Mouse (Mus musculus): Measurements from ENCODE around the gene Tbx10. TPM values are rescaled to one million over a fixed set of nuclear protein-coding genes. Genes with fewer than 3 reads are reported as not detected.
"Not testable (repeated sequence)": the region's sequence is repeated elsewhere in the genome, so short reads cannot be mapped to it uniquely, and the experiment has no call there.

Gene Tbx10
- polyA plus RNA-seq, 1 experiment = 0.31 TPM

DNA sequence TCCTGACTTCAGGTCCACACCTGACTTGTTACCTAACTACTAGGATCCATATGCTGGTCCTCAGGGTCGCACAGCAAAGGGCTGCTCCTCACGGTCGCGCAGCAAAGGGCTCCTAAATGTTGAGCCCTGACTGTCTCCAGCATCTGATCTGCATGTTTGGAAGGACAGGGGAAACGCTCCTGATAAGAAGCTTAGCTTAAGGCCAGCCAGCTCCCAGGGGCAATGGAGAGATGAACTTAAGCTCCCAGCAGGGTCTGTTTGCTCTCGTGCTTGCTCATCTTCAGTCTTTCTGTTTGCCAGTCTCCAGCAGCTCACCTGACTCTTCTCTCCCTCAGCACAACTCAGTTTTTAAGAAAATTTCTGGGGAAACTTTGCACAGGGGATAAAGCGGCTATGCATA lies 40.1 kb downstream of the Tbx10 start:
- Histone ChIP-seq H3K36me3 (ENCODE audit: control insufficient read depth, insufficient read depth, low read length) (no peaks in the 10 kb centered on the region), H3K4me3 (ENCODE audit: insufficient read depth, low read depth, low read length) (no peak overlapping the region), H3K27ac (ENCODE audit: insufficient read depth, low read depth, low read length) (no peak overlapping the region), H3K4me1 (ENCODE audit: control insufficient read depth, insufficient read depth, low read length) (peaks cover 5% of the 10 kb centered on the region; the same call in 1 of the 2 replicates), H3K27me3 (replicated peaks; ENCODE audit: control insufficient read depth, insufficient read depth, low read length) (no peaks in the 10 kb centered on the region)
- 82% methylated on average over 7 of the region's 7 CpGs for WGBS
- DNase-seq = no peak
- TF ChIP-seq POLR2A (IDR thresholded peaks at IDR 0.05; ENCODE audit: low read depth, low read length) = no peak
- TF ChIP-seq CTCF (conservative IDR thresholded peaks at IDR 0.05; ENCODE audit: insufficient read depth, insufficient read length, low read depth, low read length) = no peak

- no peak overlapping the region for H3K4me3 ChIP-seq (ENCODE audit: insufficient read depth, low read depth, low read length)
- no peaks in the 10 kb centered on the region for H3K27me3 ChIP-seq (replicated peaks; ENCODE audit: control insufficient read depth, insufficient read depth, low read length)
- DNase-seq = peak; percentile 82
- TF ChIP-seq POLR2A (IDR thresholded peaks at IDR 0.05; ENCODE audit: low read depth, low read length) = no peak
- no peak for TF ChIP-seq CTCF (conservative IDR thresholded peaks at IDR 0.05; ENCODE audit: insufficient read depth, insufficient read length, low read depth, low read length)
- WGBS = 30% methylated on average over 3 of the region's 3 CpGs
- H3K36me3 ChIP-seq (ENCODE audit: control insufficient read depth, insufficient read depth, low read length) = no peaks in the 10 kb centered on the region
- H3K4me1 ChIP-seq (ENCODE audit: control insufficient read depth, insufficient read depth, low read length) = peaks cover 8% of the 10 kb centered on the region; the same call in 1 of the 2 replicates
- peak overlapping the region; percentile 43 for H3K27ac ChIP-seq (ENCODE audit: insufficient read depth, low read depth, low read length)
Observed at GRCm38 (mm10) chr19:4033298-4033697, 40.7 kb downstream of the Tbx10 start.

DNA sequence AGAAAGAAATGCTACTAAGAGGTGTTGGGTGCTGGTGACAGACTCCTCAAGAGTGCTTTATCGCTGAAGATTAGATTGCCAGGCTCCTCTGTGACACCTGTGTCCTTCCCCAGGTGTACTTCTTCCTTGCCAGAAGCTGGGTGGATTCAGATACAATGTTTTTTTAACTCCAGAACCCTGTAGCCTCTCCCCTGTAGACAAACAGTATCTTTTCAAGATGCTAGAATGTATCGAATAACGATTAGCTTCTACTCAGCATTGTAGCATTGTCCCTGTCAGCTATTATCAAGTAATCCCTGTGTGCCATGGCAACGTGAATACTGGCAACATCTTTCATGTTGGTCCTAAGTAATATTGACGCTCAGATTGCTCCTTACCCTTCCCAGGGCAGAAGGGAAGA lies 41.2 kb downstream of the Tbx10 start:
- TF ChIP-seq POLR2A (IDR thresholded peaks at IDR 0.05; ENCODE audit: low read depth, low read length) = no peak
- no peak for TF ChIP-seq CTCF (conservative IDR thresholded peaks at IDR 0.05; ENCODE audit: insufficient read depth, insufficient read length, low read depth, low read length)
- DNase-seq = no peak
- no peak overlapping the region for H3K4me3 ChIP-seq (ENCODE audit: insufficient read depth, low read depth, low read length)
- peak overlapping the region; percentile 43 for H3K27ac ChIP-seq (ENCODE audit: insufficient read depth, low read depth, low read length)
- H3K36me3 ChIP-seq (ENCODE audit: control insufficient read depth, insufficient read depth, low read length) = no peaks in the 10 kb centered on the region
- no peaks in the 10 kb centered on the region for H3K27me3 ChIP-seq (replicated peaks; ENCODE audit: control insufficient read depth, insufficient read depth, low read length)
- 66% methylated on average over 5 of the region's 5 CpGs for WGBS
- H3K4me1 ChIP-seq (ENCODE audit: control insufficient read depth, insufficient read depth, low read length) = peaks cover 10% of the 10 kb centered on the region; the same call in 1 of the 2 replicates

GRCm38 (mm10) chr19:4036327-4037045 lies 43.9 kb downstream of the Tbx10 start:
- 63% methylated on average over 12 of the region's 12 CpGs for WGBS
- Histone ChIP-seq H3K27ac (ENCODE audit: insufficient read depth, low read depth, low read length) (no peak overlapping the region), H3K36me3 (ENCODE audit: control insufficient read depth, insufficient read depth, low read length) (no peaks in the 10 kb centered on the region), H3K4me1 (ENCODE audit: control insufficient read depth, insufficient read depth, low read length) (peaks cover 10% of the 10 kb centered on the region; the same call in 1 of the 2 replicates), H3K4me3 (ENCODE audit: insufficient read depth, low read depth, low read length) (no peak overlapping the region), H3K27me3 (replicated peaks; ENCODE audit: control insufficient read depth, insufficient read depth, low read length) (no peaks in the 10 kb centered on the region)
- TF ChIP-seq CTCF (conservative IDR thresholded peaks at IDR 0.05; ENCODE audit: insufficient read depth, insufficient read length, low read depth, low read length) (no peak), POLR2A (IDR thresholded peaks at IDR 0.05; ENCODE audit: low read depth, low read length) (no peak)
- DNase-seq = no peak

DNA sequence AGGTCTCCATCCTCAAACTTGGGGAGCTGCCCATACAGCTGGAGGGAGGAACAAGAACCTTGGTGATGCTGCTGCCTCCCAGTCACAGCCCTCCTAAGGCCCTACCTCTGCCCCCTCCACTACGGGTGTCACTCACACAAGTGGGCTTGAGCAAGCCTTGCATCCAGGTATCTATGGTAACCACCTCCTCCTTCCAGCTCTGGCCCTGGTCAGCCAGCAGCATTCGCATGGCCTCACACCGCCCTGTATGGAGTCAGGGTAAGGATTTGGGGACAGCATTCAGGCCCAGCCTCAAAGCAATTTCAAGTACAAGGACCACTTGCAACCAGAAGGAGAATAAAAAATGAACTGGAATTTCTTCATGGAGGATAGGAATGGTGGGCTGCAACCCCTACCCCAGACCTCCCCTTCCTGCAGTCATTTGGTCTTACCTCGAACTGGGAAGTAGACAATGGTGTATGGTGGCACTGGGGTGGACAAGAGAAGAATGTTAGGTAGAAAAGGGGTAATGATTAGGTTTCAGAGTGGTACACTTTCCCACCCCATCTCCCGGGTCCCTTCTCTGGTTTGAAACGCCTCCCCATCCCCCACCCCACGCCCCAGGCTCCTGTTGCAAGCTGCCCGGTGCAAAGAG lies 44.7 kb downstream of the Tbx10 start:
- 41% methylated on average over 7 of the region's 8 CpGs for WGBS
- not testable (repeated sequence) for H3K27me3 ChIP-seq (replicated peaks; ENCODE audit: control insufficient read depth, insufficient read depth, low read length); H3K4me1 ChIP-seq (ENCODE audit: control insufficient read depth, insufficient read depth, low read length); H3K36me3 ChIP-seq (ENCODE audit: control insufficient read depth, insufficient read depth, low read length); DNase-seq
- Histone ChIP-seq H3K27ac (ENCODE audit: insufficient read depth, low read depth, low read length) (peak overlapping the region; percentile 40), H3K4me3 (ENCODE audit: insufficient read depth, low read depth, low read length) (peak overlapping the region; percentile 91)

DNA sequence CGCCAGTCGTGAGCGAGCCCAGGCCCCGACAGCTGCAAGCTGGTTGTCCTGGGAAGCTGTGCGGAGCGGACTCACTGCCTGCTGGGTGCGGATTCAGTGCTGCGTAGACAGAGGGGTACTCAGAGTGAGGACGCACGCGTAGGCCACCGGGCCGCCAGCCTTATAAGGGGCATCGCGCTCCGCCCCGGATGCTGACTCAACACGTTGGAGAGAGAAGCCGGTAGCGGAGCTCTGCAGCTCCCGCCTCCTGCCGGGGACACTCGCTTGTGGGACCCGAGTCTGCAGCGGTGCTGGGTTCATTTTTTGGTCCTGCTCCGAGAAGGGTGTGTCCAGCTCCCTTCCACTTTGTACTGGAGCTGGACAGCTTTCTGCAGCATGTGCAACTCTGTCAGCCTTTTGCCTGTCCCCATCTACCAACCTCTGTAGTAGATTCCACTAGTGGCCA lies 45.3 kb downstream of the Tbx10 start, which contains the start of gene Gstp1:
Gstp1 (minus strand) TSS at position 198 of the 445 bp plus-strand sequence.
- Histone ChIP-seq H3K4me1 (ENCODE audit: control insufficient read depth, insufficient read depth, low read length) (peaks cover 10% of the 10 kb centered on the region; the same call in 1 of the 2 replicates), H3K27ac (ENCODE audit: insufficient read depth, low read depth, low read length) (peak within 1 kb of the TSS; percentile 84), H3K4me3 (ENCODE audit: insufficient read depth, low read depth, low read length) (peak within 1 kb of the TSS; percentile 91), H3K36me3 (ENCODE audit: control insufficient read depth, insufficient read depth, low read length) (no peaks in the 10 kb centered on the region), H3K27me3 (replicated peaks; ENCODE audit: control insufficient read depth, insufficient read depth, low read length) (no peaks in the 10 kb centered on the region)
- under 1% methylated on average over 26 of the region's 26 CpGs for WGBS
- TF ChIP-seq CTCF (conservative IDR thresholded peaks at IDR 0.05; ENCODE audit: insufficient read depth, insufficient read length, low read depth, low read length) = 0 out of 2 replicates have a peak, but pooled peaks have one; percentile 16
- peak; percentile 74 for TF ChIP-seq POLR2A (IDR thresholded peaks at IDR 0.05; ENCODE audit: low read depth, low read length)
- peak; percentile 93 for DNase-seq

DNA sequence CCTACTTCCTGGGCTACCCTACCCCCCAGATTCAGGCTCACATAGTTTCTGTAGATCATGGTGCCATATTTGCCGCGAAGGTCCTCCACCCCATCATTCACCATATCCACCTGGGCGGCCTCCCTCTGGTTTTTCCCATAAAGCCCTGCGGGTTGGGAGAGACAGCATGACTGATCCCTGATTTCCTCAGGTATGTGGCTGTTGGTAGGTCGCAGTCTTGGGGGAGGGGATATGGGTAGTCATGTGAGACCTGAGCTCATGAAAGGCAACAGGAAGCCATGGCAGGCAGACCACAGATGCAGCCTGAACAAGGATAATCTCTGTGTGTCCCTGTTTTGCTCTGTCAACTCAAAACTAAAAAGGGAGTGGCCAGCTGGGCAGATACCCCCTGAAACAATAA lies 48.4 kb downstream of the Tbx10 start:
- not testable (repeated sequence) for H3K4me3 ChIP-seq (ENCODE audit: insufficient read depth, low read depth, low read length); H3K27ac ChIP-seq (ENCODE audit: insufficient read depth, low read depth, low read length); DNase-seq; H3K36me3 ChIP-seq (ENCODE audit: control insufficient read depth, insufficient read depth, low read length); H3K27me3 ChIP-seq (replicated peaks; ENCODE audit: control insufficient read depth, insufficient read depth, low read length)
- WGBS = 82% methylated on average over 5 of the region's 5 CpGs
- H3K4me1 ChIP-seq (ENCODE audit: control insufficient read depth, insufficient read depth, low read length) = peaks cover 12% of the 10 kb centered on the region; the same call in 1 of the 2 replicates

DNA sequence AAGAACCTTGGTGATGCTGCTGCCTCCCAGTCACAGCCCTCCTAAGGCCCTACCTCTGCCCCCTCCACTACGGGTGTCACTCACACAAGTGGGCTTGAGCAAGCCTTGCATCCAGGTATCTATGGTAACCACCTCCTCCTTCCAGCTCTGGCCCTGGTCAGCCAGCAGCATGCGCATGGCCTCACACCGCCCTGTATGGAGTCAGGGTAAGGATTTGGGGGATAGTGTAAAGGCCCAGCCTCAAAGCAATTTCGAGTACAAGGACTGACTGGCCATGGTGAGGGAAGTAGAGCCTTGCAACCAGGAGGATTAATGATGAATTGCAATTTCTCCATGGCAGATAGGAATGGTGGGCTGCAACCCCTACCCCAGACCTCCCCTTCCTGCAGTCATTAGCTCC lies 48.9 kb downstream of the Tbx10 start:
- WGBS = 96% methylated on average over 4 of the region's 4 CpGs
- not testable (repeated sequence) for DNase-seq

More for the DNA sequence above, 48.9 kb downstream of the Tbx10 start:
- not testable (repeated sequence) for H3K4me3 ChIP-seq (ENCODE audit: insufficient read depth, low read depth, low read length); H3K36me3 ChIP-seq (ENCODE audit: control insufficient read depth, insufficient read depth, low read length); H3K27ac ChIP-seq (ENCODE audit: insufficient read depth, low read depth, low read length); H3K27me3 ChIP-seq (replicated peaks; ENCODE audit: control insufficient read depth, insufficient read depth, low read length)
- H3K4me1 ChIP-seq (ENCODE audit: control insufficient read depth, insufficient read depth, low read length) = peaks cover 12% of the 10 kb centered on the region; the same call in 1 of the 2 replicates

All from kidney, adult 2 months (tissue).